Mouse (Mus musculus) MEL (cell line): Measurements from ENCODE around the gene Lnx1. TPM values are rescaled to one million over a fixed set of nuclear protein-coding genes. Genes with fewer than 3 reads are reported as not detected.

ENCODE experiments used
- DNase-seq: peaks from one replicate; pipeline ENCODE4 v3.0.0; 2011; ENCODE audit warnings: low read depth, low spot score
- H3K27ac ChIP-seq: 2 replicates; pipeline ENCODE4 v1.5.1; 2012; ENCODE audit warnings: low read depth, mild to moderate bottlenecking, control low read depth, low read length, moderate library complexity; ENCODE audit not compliant: control insufficient read depth
- H3K27me3 ChIP-seq, 2 experiments: fragments of 150-350 bp in 1 of 2; sonication (generic) in 1 of 2; 2 replicates each; pipeline ENCODE4 v1.6.1; 2012; ENCODE audit warnings: low read length in 2 of 2, mild to moderate bottlenecking in 2 of 2, improper control_type of control experiment in 1 of 2, moderate library complexity in 1 of 2; ENCODE audit not compliant: insufficient read depth in 2 of 2, control insufficient read depth in 1 of 2
- H3K36me3 ChIP-seq, 2 experiments: 2 replicates each; pipeline ENCODE4 v1.6.1; 2012 to 2014; ENCODE audit warnings: low read length in 2 of 2, improper control_type of control experiment in 1 of 2, inconsistent platforms in 1 of 2, mild to moderate bottlenecking in 1 of 2; ENCODE audit not compliant: insufficient read depth in 2 of 2, control insufficient read depth in 1 of 2
- H3K4me1 ChIP-seq, 2 experiments: fragments of 150-350 bp in 1 of 2; sonication (generic) in 1 of 2; 2 replicates each; pipeline ENCODE4 v1.6.1; 2012; ENCODE audit warnings: low read length in 2 of 2, improper control_type of control experiment in 1 of 2, mild to moderate bottlenecking in 1 of 2; ENCODE audit not compliant: insufficient read depth in 2 of 2, control insufficient read depth in 1 of 2
- H3K4me3 ChIP-seq, 2 experiments: fragments of 150-350 bp in 1 of 2; sonication (generic) in 1 of 2; 2 replicates each; pipeline ENCODE4 v1.5.1; 2012; ENCODE audit warnings: low read depth in 2 of 2, low read length in 2 of 2, mild to moderate bottlenecking in 2 of 2, moderate library complexity in 2 of 2, control low read depth in 1 of 2, improper control_type of control experiment in 1 of 2; ENCODE audit not compliant: control insufficient read depth in 1 of 2, insufficient read depth in 1 of 2
- H3K79me2 ChIP-seq: 2 replicates; pipeline ENCODE4 v1.6.1; 2012; ENCODE audit warnings: mild to moderate bottlenecking, low read length, moderate library complexity; ENCODE audit not compliant: control insufficient read depth, poor library complexity, insufficient read depth
- H3K9ac ChIP-seq: 2 replicates; pipeline ENCODE4 v1.6.1; 2012; ENCODE audit warnings: low read depth, mild to moderate bottlenecking, control low read depth, low read length, moderate library complexity; ENCODE audit not compliant: control insufficient read depth, poor library complexity, severe bottlenecking
- H3K9me3 ChIP-seq: fragments of 150-350 bp; sonication (generic); replicated peaks from 2 replicates; pipeline ENCODE4 v1.6.1; 2012; ENCODE audit warnings: mild to moderate bottlenecking, low read length, improper control_type of control experiment, moderate library complexity; ENCODE audit not compliant: insufficient read depth
- BHLHE40 ChIP-seq: IDR thresholded peaks from 2 replicates; pipeline ENCODE4 v1.6.1; 2012; ENCODE audit warnings: low read depth, mild to moderate bottlenecking, inconsistent platforms, low read length, improper control_type of control experiment, borderline replicate concordance
- CHD1 ChIP-seq: IDR thresholded peaks from 2 replicates; pipeline ENCODE4 v1.6.1; 2012; ENCODE audit warnings: low read depth, mild to moderate bottlenecking, inconsistent platforms, low read length, improper control_type of control experiment
- CTCF ChIP-seq, 3 experiments: IDR thresholded peaks in 2 of 3; conservative IDR thresholded peaks in 1 of 3; 2 replicates each; pipeline ENCODE4 v1.5.1; 2011 to 2012; ENCODE audit warnings: low read length in 3 of 3, low read depth in 2 of 3, mild to moderate bottlenecking in 2 of 3, improper control_type of control experiment in 1 of 3, inconsistent platforms in 1 of 3, mixed read lengths in 1 of 3, moderate library complexity in 1 of 3; ENCODE audit not compliant: control insufficient read depth in 1 of 3, insufficient read depth in 1 of 3, poor library complexity in 1 of 3, severe bottlenecking in 1 of 3
- E2F4 ChIP-seq: IDR thresholded peaks from 2 replicates; pipeline ENCODE4 v1.6.1; 2011; ENCODE audit warnings: low read depth, low read length, improper control_type of control experiment, borderline replicate concordance
- ELF1 ChIP-seq: IDR thresholded peaks from 2 replicates; pipeline ENCODE4 v1.6.1; 2014; ENCODE audit warnings: low read depth, mild to moderate bottlenecking, inconsistent platforms, low read length, improper control_type of control experiment, moderate library complexity
- ETS1 ChIP-seq: IDR thresholded peaks from 2 replicates; pipeline ENCODE4 v1.6.1; 2012; ENCODE audit warnings: low read depth, mild to moderate bottlenecking, inconsistent platforms, low read length, improper control_type of control experiment, moderate library complexity
- GATA1 ChIP-seq: IDR thresholded peaks from 2 replicates; pipeline ENCODE4 v1.6.1; 2011; ENCODE audit warnings: low read depth, low read length, improper control_type of control experiment
- HCFC1 ChIP-seq: IDR thresholded peaks from 2 replicates; pipeline ENCODE4 v1.6.1; 2012; ENCODE audit warnings: low read depth, mild to moderate bottlenecking, inconsistent platforms, low read length, improper control_type of control experiment, moderate library complexity
- JUND ChIP-seq: IDR thresholded peaks from 2 replicates; pipeline ENCODE4 v1.6.1; 2011; ENCODE audit warnings: low read depth, mild to moderate bottlenecking, improper control_type of control experiment, low read length
- KAT2A ChIP-seq: conservative IDR thresholded peaks from 2 replicates; pipeline ENCODE4 v1.6.1; 2012; ENCODE audit warnings: low read depth, low read length, improper control_type of control experiment, inconsistent platforms
- MAFK ChIP-seq: IDR thresholded peaks from 2 replicates; pipeline ENCODE4 v1.6.1; 2011; ENCODE audit warnings: low read depth, mild to moderate bottlenecking, low read length, improper control_type of control experiment, borderline replicate concordance
- MAX ChIP-seq: IDR thresholded peaks from 2 replicates; pipeline ENCODE4 v1.6.1; 2011; ENCODE audit warnings: low read length, improper control_type of control experiment
- MAZ ChIP-seq: IDR thresholded peaks from 2 replicates; pipeline ENCODE4 v1.6.1; 2012; ENCODE audit warnings: low read depth, mild to moderate bottlenecking, inconsistent platforms, low read length, improper control_type of control experiment
- MEF2A ChIP-seq: IDR thresholded peaks from 2 replicates; pipeline ENCODE4 v1.6.1; 2014; ENCODE audit warnings: low read depth, mild to moderate bottlenecking, inconsistent platforms, low read length, improper control_type of control experiment; ENCODE audit not compliant: poor library complexity, insufficient replicate concordance, severe bottlenecking; ENCODE audit errors: extremely low read depth
- MXI1 ChIP-seq: IDR thresholded peaks from 2 replicates; pipeline ENCODE4 v1.6.1; 2011; ENCODE audit warnings: mild to moderate bottlenecking, low read depth, low read length, improper control_type of control experiment
- MYB ChIP-seq: IDR thresholded peaks from 2 replicates; pipeline ENCODE4 v1.6.1; 2011; ENCODE audit warnings: mild to moderate bottlenecking, low read depth, low read length, improper control_type of control experiment
- NELFE ChIP-seq: IDR thresholded peaks from 2 replicates; pipeline ENCODE4 v1.6.1; 2011; ENCODE audit warnings: low read depth, low read length, improper control_type of control experiment
- POLR2A ChIP-seq, 2 experiments: IDR thresholded peaks; 2 replicates each; pipeline ENCODE4 v1.6.1; 2011 to 2012; ENCODE audit warnings: low read length in 2 of 2, mild to moderate bottlenecking in 2 of 2, control low read depth in 1 of 2, improper control_type of control experiment in 1 of 2, low read depth in 1 of 2, moderate library complexity in 1 of 2; ENCODE audit not compliant: control insufficient read depth in 1 of 2, insufficient read depth in 1 of 2, poor library complexity in 1 of 2
- POLR2AphosphoS5 ChIP-seq: IDR thresholded peaks from 2 replicates; pipeline ENCODE4 v1.6.1; 2012; ENCODE audit warnings: low read depth, borderline replicate concordance, mild to moderate bottlenecking, inconsistent platforms, low read length, moderate library complexity, mixed read lengths
- RCOR1 ChIP-seq: IDR thresholded peaks from 2 replicates; pipeline ENCODE4 v1.6.1; 2012; ENCODE audit warnings: low read depth, mild to moderate bottlenecking, inconsistent platforms, low read length, improper control_type of control experiment
- SMC3 ChIP-seq: IDR thresholded peaks from 2 replicates; pipeline ENCODE4 v1.6.1; 2011; ENCODE audit warnings: low read depth, low read length, improper control_type of control experiment
- TAL1 ChIP-seq: IDR thresholded peaks from 2 replicates; pipeline ENCODE4 v1.6.1; 2012; ENCODE audit warnings: mild to moderate bottlenecking, inconsistent platforms, low read length, moderate library complexity, mixed read lengths
- TCF12 ChIP-seq: IDR thresholded peaks from 2 replicates; pipeline ENCODE4 v1.6.1; 2014; ENCODE audit warnings: low read depth, mild to moderate bottlenecking, inconsistent platforms, low read length, improper control_type of control experiment, moderate library complexity
- UBTF ChIP-seq: IDR thresholded peaks from 2 replicates; pipeline ENCODE4 v1.6.1; 2012; ENCODE audit warnings: low read depth, mild to moderate bottlenecking, inconsistent platforms, low read length, improper control_type of control experiment, moderate library complexity, borderline replicate concordance; ENCODE audit not compliant: insufficient read depth
- USF1 ChIP-seq: IDR thresholded peaks from 2 replicates; pipeline ENCODE4 v1.6.1; 2014; ENCODE audit warnings: low read depth, mild to moderate bottlenecking, inconsistent platforms, low read length, improper control_type of control experiment, moderate library complexity
- USF2 ChIP-seq, 2 experiments: IDR thresholded peaks; 2 replicates each; pipeline ENCODE4 v1.6.1; 2011 to 2012; ENCODE audit warnings: improper control_type of control experiment in 2 of 2, low read length in 2 of 2, borderline replicate concordance in 1 of 2, inconsistent platforms in 1 of 2, low read depth in 1 of 2, mild to moderate bottlenecking in 1 of 2; ENCODE audit not compliant: insufficient read depth in 1 of 2
- ZMIZ1 ChIP-seq: IDR thresholded peaks from 2 replicates; pipeline ENCODE4 v1.6.1; 2012; ENCODE audit warnings: low read depth, mild to moderate bottlenecking, inconsistent platforms, low read length, improper control_type of control experiment, moderate library complexity
- ZNF384 ChIP-seq: IDR thresholded peaks from 2 replicates; pipeline ENCODE4 v1.6.1; 2012; ENCODE audit warnings: low read depth, mild to moderate bottlenecking, inconsistent platforms, low read length, improper control_type of control experiment
- polyA plus RNA-seq, 2 experiments: library from polyadenylated mRNA; stranded (reverse) in 1 of 2; unstranded in 1 of 2; fragments of >175 nt in 1 of 2; fragments of >200 nt in 1 of 2; gene quantifications; 2 replicates each; pipeline versions ENCODE4 v1.2.1 to v1.2.4; 2012; ENCODE audit warnings: low replicate concordance in 2 of 2, low read depth in 1 of 2; ENCODE audit not compliant: insufficient read length in 2 of 2, insufficient read depth in 1 of 2, missing spikeins in 1 of 2
- total RNA-seq: library from RNA; depleted of rRNA; stranded (reverse); fragments of 300-350 nt; gene quantifications from 2 replicates; pipeline ENCODE4 v1.2.3, GENCODE M21; 2012

Lnx1 gene
- total and polyA plus RNA-seq, 3 experiments = 0.06 TPM; not detected in 2

- Histone ChIP-seq H3K79me2 (no peaks in the 10 kb centered on the region), H3K27ac (no peak overlapping the region), H3K36me3 (no peaks in the 10 kb centered on the region), H3K9me3 (no peaks in the 10 kb centered on the region), H3K9ac (no peak overlapping the region), H3K4me1 (peaks cover 0 to 5% of the 10 kb centered on the region in 2 experiments; a peak in 1 of 4 replicates), H3K4me3 (no peak overlapping the region), H3K27me3 (peaks cover 6 to 8% of the 10 kb centered on the region in 2 experiments)
- no peak for TF ChIP-seq POLR2AphosphoS5
- TF ChIP-seq MAZ = no peak
- no peak for TF ChIP-seq UBTF
- TF ChIP-seq MXI1 = no peak
- no peak for TF ChIP-seq MYB
- TF ChIP-seq USF1 = no peak
- TF ChIP-seq ETS1 = no peak
- no peak for TF ChIP-seq BHLHE40
- no peak for TF ChIP-seq TAL1
- TF ChIP-seq ELF1 = no peak
- TF ChIP-seq MAFK = no peak
- no peak for TF ChIP-seq USF2 (IDR thresholded peaks at IDR 0.05; ENCODE audit: borderline replicate concordance in 1 of 2, insufficient read depth in 1 of 2, low read depth in 1 of 2, low read length in 2 of 2)
- TF ChIP-seq HCFC1 = no peak
- TF ChIP-seq TCF12 = no peak
- no peak for TF ChIP-seq MAX
- no peak for TF ChIP-seq ZMIZ1
- TF ChIP-seq CHD1 = no peak
- TF ChIP-seq NELFE = no peak
- no peak for DNase-seq
Observed at GRCm38 (mm10) chr5:74720661-74721060, 17.9 kb upstream of the Lnx1 start.

GRCm38 (mm10) chr5:74716165-74716564, 13.5 kb upstream of the Lnx1 start:
- no peaks in the 10 kb centered on the region for H3K79me2 ChIP-seq
- no peak overlapping the region for H3K9ac ChIP-seq
- H3K36me3 ChIP-seq = no peaks in the 10 kb centered on the region
- DNase-seq = no peak
- H3K9me3 ChIP-seq = no peaks in the 10 kb centered on the region
- no peak overlapping the region for H3K4me3 ChIP-seq
- no peak overlapping the region for H3K27ac ChIP-seq
- H3K4me1 ChIP-seq = peaks cover 0 to 5% of the 10 kb centered on the region in 2 experiments; a peak in 1 of 4 replicates
- H3K27me3 ChIP-seq = peaks cover 6 to 15% of the 10 kb centered on the region in 2 experiments
- no peak for TF ChIP-seq ETS1
- TF ChIP-seq SMC3 = no peak
- TF ChIP-seq JUND = no peak
- TF ChIP-seq MEF2A = no peak
- TF ChIP-seq NELFE = no peak
- TF ChIP-seq POLR2AphosphoS5 = no peak
- no peak for TF ChIP-seq TAL1
- TF ChIP-seq MYB = no peak
- no peak for TF ChIP-seq POLR2A (IDR thresholded peaks at IDR 0.05; ENCODE audit: control insufficient read depth in 1 of 2, insufficient read depth in 1 of 2, low read depth in 1 of 2, low read length in 2 of 2, poor library complexity in 1 of 2)
- no peak for TF ChIP-seq GATA1
- no peak for TF ChIP-seq HCFC1
- TF ChIP-seq BHLHE40 = no peak
- no peak for TF ChIP-seq KAT2A
- TF ChIP-seq CTCF (IDR thresholded peaks at IDR 0.05 in 2 of 3, conservative IDR thresholded peaks at IDR 0.05 in 1 of 3; ENCODE audit: control insufficient read depth in 1 of 3, insufficient read depth in 1 of 3, low read depth in 2 of 3, low read length in 3 of 3, poor library complexity in 1 of 3, severe bottlenecking in 1 of 3) = no peak
- no peak for TF ChIP-seq MXI1
- TF ChIP-seq UBTF = no peak
- no peak for TF ChIP-seq E2F4
- no peak for TF ChIP-seq ZNF384
- TF ChIP-seq RCOR1 = no peak
